Mouse (Mus musculus): ENCODE results near the gene Arhgap19.

Arhgap19 gene

DNA sequence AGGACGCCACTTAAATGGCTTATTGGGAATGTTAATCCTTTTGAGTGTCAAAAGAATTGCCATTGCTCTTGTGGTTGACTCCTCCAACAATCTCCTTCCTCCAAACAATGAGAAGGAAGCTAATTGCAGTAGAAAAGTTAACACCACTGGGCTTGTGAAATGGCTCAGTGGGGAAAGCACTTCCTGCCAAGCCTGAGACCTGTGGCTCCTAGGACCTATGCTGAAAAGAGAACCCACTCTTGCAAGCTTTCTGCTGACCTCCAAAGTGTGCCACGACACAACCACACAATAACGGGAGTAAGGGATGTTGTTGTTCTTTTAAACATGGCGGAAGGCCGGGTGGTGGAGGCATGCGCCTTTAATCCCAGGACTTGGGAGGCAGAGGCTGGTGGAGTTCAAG is 4.3 kb downstream of the Arhgap19 start:
- DNase-seq: no peak

GRCm38 (mm10) chr19:41796789-41797327 is 5.0 kb downstream of the Arhgap19 start:
- DNase-seq: no peak

DNA sequence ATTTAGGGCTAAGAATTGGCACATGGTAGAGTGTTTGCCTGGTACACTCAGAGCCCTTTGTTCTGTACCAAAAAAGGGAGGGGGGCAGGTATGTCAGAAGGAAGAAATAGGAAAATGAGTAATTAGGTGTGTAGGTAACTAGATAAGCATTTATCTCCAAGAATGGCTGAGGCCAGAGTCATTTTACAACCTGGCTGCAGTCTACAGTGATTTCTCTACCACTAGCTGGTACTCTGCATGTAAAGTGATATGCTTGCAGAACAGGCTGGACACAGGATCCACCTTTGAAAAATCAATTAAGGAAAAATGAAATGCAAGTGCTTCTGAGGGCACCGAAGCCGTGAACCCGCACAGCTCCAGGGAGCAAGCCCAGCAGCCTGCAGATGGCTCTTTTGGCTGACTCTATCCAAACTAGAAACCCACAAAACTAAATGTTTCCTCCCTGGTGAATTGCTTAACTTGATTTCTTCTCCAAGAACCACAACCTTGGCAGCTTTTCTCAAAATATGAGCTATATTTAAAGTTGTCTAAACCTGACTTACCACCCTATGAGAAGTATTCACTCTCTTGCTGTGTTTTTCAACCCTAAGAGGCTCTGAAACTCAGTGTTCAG is 5.6 kb downstream of the Arhgap19 start:
- DNase-seq: no peak

GRCm38 (mm10) chr19:41794901-41795300 is 6.9 kb downstream of the Arhgap19 start:
- DNase-seq: no peak

DNA sequence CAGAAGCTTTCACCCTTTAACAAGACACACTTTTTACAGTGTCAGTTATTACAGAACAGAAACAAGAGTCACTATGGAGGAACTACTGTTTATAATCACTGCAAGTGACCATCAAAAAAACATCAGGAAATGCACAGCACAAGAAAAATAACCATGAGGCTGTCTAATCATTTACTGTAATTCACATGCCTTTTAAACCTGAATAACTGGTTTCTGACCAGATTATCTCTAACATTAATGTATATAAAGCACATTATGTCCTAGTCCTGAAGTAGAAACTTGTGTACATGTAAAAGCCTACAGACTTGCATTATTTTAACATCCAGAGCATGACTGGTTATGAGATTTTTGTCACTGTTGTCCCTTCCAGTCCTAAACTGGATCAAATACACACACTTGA is 7.8 kb downstream of the Arhgap19 start:
- no peak for DNase-seq

DNA sequence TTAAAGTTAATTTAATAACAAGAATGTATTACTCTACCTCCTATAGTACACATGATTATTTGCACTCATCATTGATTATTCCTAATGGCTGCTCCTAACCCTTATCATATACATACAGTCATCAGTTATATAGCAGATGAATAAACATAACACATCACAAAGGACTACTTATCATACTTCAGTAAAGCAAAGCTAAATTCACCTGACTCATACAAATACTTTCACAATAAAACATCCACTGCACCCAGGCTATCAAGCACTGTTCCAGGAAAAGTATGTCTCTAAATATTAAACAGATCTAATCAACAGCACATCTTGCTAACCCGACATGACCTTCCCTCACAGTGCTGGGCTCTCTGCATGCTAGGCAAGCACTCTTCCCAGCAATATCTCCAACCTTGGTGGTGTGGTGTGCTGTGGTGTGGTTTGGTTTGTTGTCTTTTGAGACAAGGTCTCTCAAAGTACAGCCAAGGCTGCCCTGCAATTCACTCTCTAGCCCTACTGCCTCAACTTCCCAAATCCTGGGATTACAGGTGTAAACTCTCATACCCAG is 8.8 kb downstream of the Arhgap19 start:
- no peak for DNase-seq

DNA sequence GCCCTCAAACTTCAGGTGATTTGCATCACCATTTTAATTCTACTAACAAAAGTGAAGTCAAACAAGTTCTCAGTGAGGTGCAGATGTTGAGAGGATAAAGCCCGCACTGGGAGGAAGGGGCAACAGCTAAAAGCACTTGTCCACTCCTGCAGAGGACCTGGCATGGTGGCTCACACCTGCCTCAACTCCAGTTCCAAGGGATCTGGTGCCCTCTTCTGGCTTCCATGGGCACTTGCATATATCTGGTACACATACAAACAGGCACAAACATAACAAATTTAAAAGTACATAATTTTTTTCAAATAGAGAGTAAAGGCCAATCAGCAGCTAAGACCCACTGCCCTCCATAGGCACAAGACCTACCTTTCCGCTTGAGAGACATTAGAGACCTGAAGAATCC is 10.5 kb downstream of the Arhgap19 start:
- DNase-seq: no peak

- DNase-seq: no peak
These were observed 12.5 kb downstream of the Arhgap19 start for GRCm38 (mm10) chr19:41789110-41789961.

GRCm38 (mm10) chr19:41786896-41787295 is 15.0 kb downstream of the Arhgap19 start:
- no peak for DNase-seq

DNA sequence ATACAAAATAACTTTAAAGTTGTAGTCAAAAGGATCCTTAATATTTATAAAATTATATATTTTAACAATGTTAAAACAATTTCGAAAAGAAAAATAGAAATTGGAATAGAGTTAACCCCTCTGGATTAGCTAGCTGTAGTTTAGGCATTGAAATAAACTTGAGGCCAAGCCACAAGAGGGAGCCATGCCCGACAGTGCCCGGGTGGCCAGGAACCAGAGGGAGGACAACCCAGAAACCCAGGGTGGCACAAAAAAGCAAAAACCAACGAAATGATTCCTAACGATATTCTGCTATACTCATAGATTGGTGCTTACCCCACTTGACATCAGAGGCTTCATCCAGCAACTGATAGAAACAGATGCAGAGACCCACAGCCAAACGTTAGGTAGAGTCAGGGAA is 24.3 kb downstream of the Arhgap19 start:
- DNase-seq: no peak

GRCm38 (mm10) chr19:41768711-41769110 is 33.1 kb downstream of the Arhgap19 start:
- no peak for DNase-seq

DNA sequence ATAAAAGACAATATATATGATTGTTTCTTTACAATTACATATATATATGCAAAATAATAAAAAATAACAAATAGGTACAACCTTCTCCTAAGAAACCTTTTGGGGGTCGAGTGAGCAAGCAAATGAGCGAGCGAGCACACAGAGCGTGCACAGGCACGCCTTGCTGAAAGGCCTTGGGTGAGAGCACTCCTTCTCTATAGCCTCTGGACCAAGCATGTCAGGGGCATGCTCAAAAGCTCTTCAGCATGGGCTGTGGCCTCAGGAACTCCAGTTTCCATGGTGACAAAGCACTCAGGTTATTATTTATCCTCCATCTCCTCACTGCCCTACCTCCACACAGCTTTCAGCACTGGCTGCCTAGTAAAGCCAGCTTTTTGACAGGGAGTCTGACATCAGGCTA is 35.2 kb downstream of the Arhgap19 start:
- DNase-seq: no peak

DNA sequence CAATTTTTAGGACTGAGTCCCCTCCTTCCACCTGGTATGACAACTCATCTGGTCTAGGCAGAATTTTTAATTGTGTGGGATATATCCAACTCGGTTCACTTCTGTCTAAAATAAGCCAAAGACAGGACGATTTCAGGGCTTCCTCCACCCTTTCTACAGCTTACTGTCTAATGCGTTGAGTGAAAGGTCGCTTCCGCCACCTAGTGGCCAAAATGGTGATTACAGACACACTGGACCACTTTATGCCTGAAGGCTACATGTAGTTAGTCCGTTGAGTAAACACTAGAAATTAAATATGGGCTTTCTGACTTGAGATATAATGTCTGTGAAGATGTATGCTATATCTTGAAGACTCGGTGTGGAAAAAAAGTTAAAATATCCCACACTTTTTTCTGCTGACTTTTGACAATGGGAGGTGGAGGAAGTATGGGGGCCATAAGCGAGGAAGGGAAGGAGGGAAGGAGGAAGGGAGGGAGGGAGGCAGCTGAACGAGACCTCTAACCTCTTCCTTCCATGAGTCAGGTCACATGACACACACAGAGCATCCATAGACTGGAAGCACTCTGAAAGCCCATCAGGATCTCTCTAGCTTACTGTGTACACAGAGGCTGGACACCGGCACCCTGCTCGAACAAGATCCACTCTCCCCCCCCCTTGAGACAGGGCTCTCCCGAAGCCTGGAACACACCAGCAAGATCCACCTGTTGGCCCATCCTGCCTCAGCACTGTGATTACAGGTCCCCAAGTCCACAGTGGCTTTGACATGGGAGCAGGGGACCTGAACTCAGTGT is 37.8 kb downstream of the Arhgap19 start:
- DNase-seq: peak; percentile 86

DNA sequence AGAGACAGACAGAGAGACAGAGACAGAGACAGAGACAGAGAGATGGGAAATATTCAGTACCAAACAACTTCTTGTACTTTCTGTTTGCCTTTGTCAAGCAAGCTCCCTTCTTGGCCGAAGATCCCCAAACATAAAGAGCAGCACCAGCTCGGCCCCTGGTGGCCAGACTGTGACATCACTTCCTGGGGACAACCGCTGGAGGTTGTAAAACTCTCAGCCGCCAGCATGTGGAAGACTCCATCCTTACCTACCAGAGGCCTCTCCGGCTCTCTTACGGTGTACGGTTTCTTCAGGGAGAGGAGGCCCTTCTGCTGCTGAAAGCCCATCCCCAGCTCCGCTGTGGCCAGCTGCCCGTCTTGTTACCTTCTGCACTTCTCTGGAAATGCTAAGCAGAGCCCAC is 40.3 kb downstream of the Arhgap19 start:
- DNase-seq: no peak

- DNase-seq: no peak
These were observed 42.1 kb downstream of the Arhgap19 start for GRCm38 (mm10) chr19:41759765-41760164.

DNA sequence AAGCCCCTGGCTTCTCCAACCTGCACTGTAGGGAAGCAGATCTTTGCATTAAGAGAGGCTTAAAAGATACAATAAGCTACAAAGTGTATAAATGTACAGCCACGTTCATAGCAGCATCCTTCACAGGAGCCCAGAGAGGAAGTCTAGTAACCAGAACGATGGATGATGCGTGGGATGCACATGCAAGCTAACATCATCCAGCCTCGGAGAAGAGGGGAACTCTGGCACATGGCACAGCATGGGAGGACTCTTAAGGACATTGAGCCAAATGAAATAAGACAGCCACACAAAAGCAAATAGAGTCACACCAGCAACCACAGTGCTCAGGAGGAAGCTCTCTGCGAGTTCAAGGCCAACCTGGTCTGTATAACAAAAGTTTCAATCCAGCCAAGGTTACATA is 42.6 kb downstream of the Arhgap19 start:
- DNase-seq: peak; percentile 35

DNA sequence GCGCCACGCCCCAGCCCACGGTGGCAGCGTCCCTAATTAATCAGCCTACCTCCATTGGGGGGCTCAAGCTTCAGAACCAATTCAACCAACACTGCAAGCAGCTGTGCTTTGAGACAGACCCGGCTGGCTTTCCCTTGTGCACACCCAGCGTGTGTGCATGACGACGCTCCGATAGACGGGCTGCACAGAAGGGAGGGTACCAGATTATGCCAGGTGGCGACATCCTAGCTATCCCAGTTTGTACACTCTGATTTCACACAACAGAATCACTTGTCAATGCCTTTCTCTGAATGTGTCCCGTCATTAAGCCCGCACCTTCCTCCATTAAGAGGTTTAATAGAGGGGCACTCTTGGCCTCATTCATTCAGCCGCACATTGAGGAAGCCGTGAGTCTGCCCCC is 47.1 kb downstream of the Arhgap19 start:
- no peak for DNase-seq

DNA sequence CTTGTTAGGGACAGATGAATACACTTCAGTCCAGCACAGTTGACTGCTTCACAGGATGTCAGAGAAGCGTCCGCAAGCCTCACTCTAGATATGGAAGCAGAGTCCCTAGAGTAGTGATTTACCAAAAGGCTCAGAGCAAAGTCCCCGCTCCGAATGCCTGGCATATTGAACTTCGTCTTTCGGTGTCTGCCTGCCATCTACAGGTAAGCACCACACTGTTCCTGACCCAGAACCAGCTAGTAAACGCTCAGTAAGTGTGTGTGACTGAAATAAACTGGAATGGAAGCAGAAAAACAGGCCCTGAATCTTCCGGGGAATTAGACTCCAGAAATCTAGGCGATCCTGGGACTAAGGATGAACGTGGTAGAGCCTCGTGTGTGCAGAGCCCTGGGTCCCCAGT is 49.9 kb downstream of the Arhgap19 start:
- no peak for DNase-seq

- no peak for DNase-seq
These were observed 54.4 kb downstream of the Arhgap19 start for GRCm38 (mm10) chr19:41747436-41747835.

GRCm38 (mm10) chr19:41745941-41746557 is 55.8 kb downstream of the Arhgap19 start:
- peak; percentile 56 for DNase-seq

DNA sequence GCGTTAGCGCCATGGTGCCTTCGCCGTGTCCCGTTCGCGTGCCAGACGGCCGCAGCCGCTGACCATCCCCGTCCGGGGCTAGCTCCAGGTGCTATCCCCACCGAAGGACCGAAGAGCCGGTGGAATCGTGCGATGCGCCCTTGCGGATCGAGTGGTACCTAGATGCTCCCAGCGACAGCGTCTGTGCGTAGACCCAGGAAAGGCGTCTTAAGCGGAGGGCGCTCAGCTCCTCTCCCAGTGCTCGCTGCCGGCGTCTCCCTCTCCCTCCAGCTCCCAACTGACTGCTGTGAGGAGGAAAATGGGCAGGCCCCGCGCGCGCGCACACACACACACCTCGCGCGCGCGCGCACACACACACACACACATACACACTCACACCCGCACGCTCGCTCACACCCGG is 58.5 kb downstream of the Arhgap19 start, which contains the start of gene Slit1:
Slit1 (minus strand) TSS at position 270 of the 400 bp plus-strand sequence.
- DNase-seq: peak; percentile 81

DNA sequence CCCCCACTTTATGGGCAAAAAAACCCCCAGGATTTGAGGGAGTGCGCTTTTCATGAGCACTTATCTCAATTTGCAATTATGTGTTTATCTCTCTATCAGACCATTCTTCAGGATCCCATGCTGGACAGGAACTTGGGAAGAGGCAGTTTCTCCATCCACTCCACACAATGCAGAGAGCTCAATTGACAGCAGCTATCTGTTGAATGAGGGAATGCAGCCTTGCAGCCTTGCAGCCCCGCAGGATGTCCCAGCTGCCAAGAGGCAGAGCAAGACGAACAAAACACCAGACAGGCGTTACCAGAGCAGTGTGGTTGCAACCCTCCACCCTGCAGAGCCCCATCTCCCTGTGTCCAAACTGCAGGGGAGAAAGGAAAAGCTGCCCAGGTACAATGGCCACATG is 63.0 kb downstream of the Arhgap19 start:
- no peak for DNase-seq

DNA sequence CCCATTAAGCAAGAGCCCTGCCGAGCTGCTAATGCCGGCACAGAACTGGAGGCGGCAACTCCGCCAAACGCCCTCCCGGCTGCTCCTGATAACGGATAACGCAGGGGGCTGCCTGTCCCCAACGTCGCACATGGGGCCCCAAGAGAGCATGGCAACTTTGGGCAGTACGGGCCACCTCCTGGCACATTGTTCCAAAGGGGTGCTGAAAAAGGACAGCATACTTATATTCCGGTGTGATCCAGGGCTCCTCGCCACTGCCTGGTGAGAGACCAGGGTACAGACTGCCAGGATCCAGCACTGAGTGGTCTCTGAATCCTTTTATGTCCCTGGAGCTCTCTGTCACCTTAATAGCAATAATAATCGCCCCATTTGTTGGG is 63.4 kb downstream of the Arhgap19 start:
- no peak for DNase-seq
